Mouse (Mus musculus) ES-Bruce4 (cell line): Measurements from ENCODE around the gene Tmem215. TPM values are rescaled to one million over a fixed set of nuclear protein-coding genes. Genes with fewer than 3 reads are reported as not detected.

Experiments used
- H3K27ac ChIP-seq: 2 replicates; pipeline ENCODE4 v1.5.1; 2012; ENCODE audit warnings: low read length, inconsistent platforms; ENCODE audit not compliant: insufficient read depth
- H3K27me3 ChIP-seq: 2 replicates; pipeline ENCODE4 v1.6.1; 2012; ENCODE audit warnings: mild to moderate bottlenecking, low read length, inconsistent platforms; ENCODE audit not compliant: control insufficient read depth, poor library complexity, insufficient read depth, severe bottlenecking
- H3K36me3 ChIP-seq: 2 replicates; pipeline ENCODE4 v1.6.1; 2012; ENCODE audit warnings: inconsistent platforms, mild to moderate bottlenecking, low read length, moderate library complexity; ENCODE audit not compliant: control insufficient read depth, poor library complexity, insufficient read depth, severe bottlenecking
- H3K4me1 ChIP-seq: one replicate; pipeline ENCODE4 v1.8.1; 2011; ENCODE audit warnings: low read length; ENCODE audit not compliant: control insufficient read depth, insufficient read depth
- H3K4me3 ChIP-seq: 2 replicates; pipeline ENCODE4 v1.5.1; 2011; ENCODE audit warnings: low read depth, mild to moderate bottlenecking, low read length
- H3K9ac ChIP-seq: 2 replicates; pipeline ENCODE4 v1.6.1; 2012; ENCODE audit warnings: low read depth, mild to moderate bottlenecking, inconsistent platforms; ENCODE audit not compliant: poor library complexity, severe bottlenecking
- H3K9me3 ChIP-seq: replicated peaks from 2 replicates; pipeline ENCODE4 v1.6.1; 2012; ENCODE audit warnings: mild to moderate bottlenecking, low read length, inconsistent platforms; ENCODE audit not compliant: control insufficient read depth, poor library complexity, insufficient read depth, severe bottlenecking
- CTCF ChIP-seq: IDR thresholded peaks from one replicate; pipeline ENCODE4 v1.8.1; 2011; ENCODE audit warnings: low read depth, low read length
- EP300 ChIP-seq: IDR thresholded peaks from 2 replicates; pipeline ENCODE4 v1.6.1; 2011; ENCODE audit warnings: low read depth, low read length; ENCODE audit not compliant: insufficient read depth
- POLR2A ChIP-seq: IDR thresholded peaks from one replicate; pipeline ENCODE4 v1.8.1; 2011; ENCODE audit warnings: low read length; ENCODE audit not compliant: insufficient read depth
- polyA plus RNA-seq: library from polyadenylated mRNA; stranded (reverse); fragments of >200 nt; gene quantifications from 2 replicates; pipeline ENCODE4 v1.2.4, GENCODE M21; 2011; ENCODE audit warnings: low read depth; ENCODE audit not compliant: missing spikeins, insufficient read depth, insufficient read length

Gene Tmem215
- not detected in 2 replicates for polyA plus RNA-seq

- Histone ChIP-seq H3K9me3 (no peaks in the 10 kb centered on the region), H3K4me1 (no peaks in the 10 kb centered on the region), H3K36me3 (no peaks in the 10 kb centered on the region), H3K27me3 (peaks cover 11% of the 10 kb centered on the region), H3K4me3 (peak within 1 kb of the TSS; percentile 70), H3K9ac (peak within 1 kb of the TSS; percentile 37), H3K27ac (no peak within 1 kb of the TSS)
- TF ChIP-seq EP300 (no peak), CTCF (no peak), POLR2A (no peak)
These were observed at the start of gene Tmem215 for GRCm38 (mm10) chr4:40471880-40472279. TSS of gene Tmem215 (plus strand) at chr4:40472180.

- peaks cover 12% of the 10 kb centered on the region for H3K9me3 ChIP-seq
- TF ChIP-seq POLR2A (no peak), CTCF (no peak), EP300 (no peak)
- H3K36me3 ChIP-seq, result no peaks in the 10 kb centered on the region
- no peaks in the 10 kb centered on the region for H3K27me3 ChIP-seq
- H3K4me1 ChIP-seq, result no peaks in the 10 kb centered on the region
- H3K9ac ChIP-seq, result no peak overlapping the region
- H3K27ac ChIP-seq, result no peak overlapping the region
- H3K4me3 ChIP-seq, result no peak overlapping the region
These were observed 40.1 kb upstream of the Tmem215 start for GRCm38 (mm10) chr4:40431916-40432315.

GRCm38 (mm10) chr4:40433379-40433778 is 38.6 kb upstream of the Tmem215 start:
- peaks cover 15% of the 10 kb centered on the region for H3K9me3 ChIP-seq
- no peak overlapping the region for H3K4me3 ChIP-seq
- no peaks in the 10 kb centered on the region for H3K27me3 ChIP-seq
- no peak overlapping the region for H3K27ac ChIP-seq
- H3K9ac ChIP-seq, result no peak overlapping the region
- TF ChIP-seq POLR2A (no peak), EP300 (no peak)
- H3K4me1 ChIP-seq, result no peaks in the 10 kb centered on the region
- no peaks in the 10 kb centered on the region for H3K36me3 ChIP-seq

- Histone ChIP-seq H3K4me3 (no peak overlapping the region), H3K27me3 (no peaks in the 10 kb centered on the region), H3K4me1 (no peaks in the 10 kb centered on the region), H3K36me3 (no peaks in the 10 kb centered on the region), H3K9me3 (peaks cover 15% of the 10 kb centered on the region), H3K27ac (no peak overlapping the region), H3K9ac (no peak overlapping the region)
- TF ChIP-seq POLR2A, result no peak
- no peak for TF ChIP-seq EP300
- no peak for TF ChIP-seq CTCF
These were observed 37.6 kb upstream of the Tmem215 start for GRCm38 (mm10) chr4:40434388-40434787.

GRCm38 (mm10) chr4:40443565-40443964 is 28.4 kb upstream of the Tmem215 start:
- H3K27ac ChIP-seq, result no peak overlapping the region
- no peaks in the 10 kb centered on the region for H3K27me3 ChIP-seq
- H3K36me3 ChIP-seq, result no peaks in the 10 kb centered on the region
- H3K9me3 ChIP-seq, result no peaks in the 10 kb centered on the region
- H3K4me3 ChIP-seq, result no peak overlapping the region
- H3K9ac ChIP-seq, result no peak overlapping the region
- H3K4me1 ChIP-seq, result no peaks in the 10 kb centered on the region
- no peak for TF ChIP-seq CTCF
- TF ChIP-seq EP300, result no peak
- no peak for TF ChIP-seq POLR2A

- Histone ChIP-seq H3K9me3 (no peaks in the 10 kb centered on the region), H3K9ac (peak overlapping the region; percentile 37), H3K4me1 (no peaks in the 10 kb centered on the region), H3K4me3 (peak overlapping the region; percentile 70), H3K27me3 (peaks cover 11% of the 10 kb centered on the region), H3K27ac (no peak overlapping the region), H3K36me3 (no peaks in the 10 kb centered on the region)
- TF ChIP-seq EP300 (no peak), CTCF (no peak), POLR2A (no peak)
These were observed 935 bp downstream of the Tmem215 start for GRCm38 (mm10) chr4:40472700-40473530.
